Mouse (Mus musculus) cerebellum, adult 9-11 months (tissue): ENCODE results near the gene Ttll9.

ENCODE experiments used
- DNase-seq: peaks from one replicate; pipeline ENCODE4 v3.0.0; 2022

The Ttll9 gene

DNA sequence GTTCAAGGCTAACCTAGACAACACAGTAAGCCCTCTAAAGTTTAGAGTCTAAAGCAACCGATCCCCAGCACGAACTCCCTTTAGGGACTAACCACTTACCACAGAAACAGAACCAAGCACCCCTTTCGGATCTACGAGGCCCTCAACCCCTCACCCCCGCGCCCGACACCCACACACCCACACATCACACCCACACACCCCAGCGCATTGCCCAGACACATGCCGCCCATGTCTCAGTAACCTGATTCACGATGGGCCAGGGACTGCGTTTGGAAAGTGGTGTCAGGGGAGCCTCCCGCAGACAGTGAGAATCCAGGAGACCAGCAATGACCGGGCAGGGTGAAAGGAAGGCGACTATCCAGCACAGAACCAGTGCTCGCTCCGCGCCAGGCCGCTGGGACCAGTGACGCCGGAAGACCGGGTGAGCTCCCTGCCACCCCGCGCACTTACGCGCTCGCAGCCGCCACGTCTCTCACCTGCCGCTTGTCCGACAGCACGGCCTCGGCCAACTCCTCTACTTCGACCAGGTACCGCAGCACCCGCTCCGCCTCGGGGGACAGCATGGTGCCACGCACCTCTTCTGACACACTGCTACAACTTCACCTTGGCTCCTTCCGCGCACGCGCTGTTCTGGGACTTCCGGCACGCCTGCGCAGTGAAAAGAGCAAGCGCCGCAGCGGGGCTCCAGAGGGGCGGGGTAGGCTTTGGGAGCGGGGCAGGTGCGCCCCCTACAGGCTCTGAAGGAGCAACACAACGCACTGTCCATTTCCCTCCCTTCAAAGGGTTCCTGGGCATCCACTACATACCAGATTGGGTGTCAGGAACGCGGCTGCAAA is 52.7 kb downstream of the Ttll9 start, which contains the start of gene Pdrg1:
Gene Pdrg1, minus strand, starts transcription at position 670 of the 836 bp plus-strand sequence.
- DNase-seq, result peak; percentile 95

GRCm38 (mm10) chr2:153015804-153016203 is 53.5 kb downstream of the Ttll9 start:
- DNase-seq, result peak; percentile 73

DNA sequence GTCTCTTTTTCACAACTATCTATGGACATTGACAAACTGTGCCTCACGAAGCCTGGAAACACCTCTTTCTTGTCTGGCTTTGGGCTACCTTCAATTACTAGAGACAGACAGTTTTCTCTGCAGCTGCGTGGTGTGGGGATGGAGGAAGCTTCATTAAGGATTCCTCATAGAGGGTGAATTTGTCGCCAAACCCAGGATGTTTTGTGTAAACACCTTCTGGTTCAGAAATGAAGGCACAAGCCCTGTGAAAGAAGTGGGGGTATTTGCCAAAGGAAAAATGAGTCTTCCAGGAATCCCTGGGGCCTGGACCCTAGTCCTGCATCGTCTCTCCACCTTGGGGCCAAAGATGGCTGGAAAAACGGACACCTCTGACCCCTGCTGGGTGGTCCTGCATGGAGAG is 54.5 kb downstream of the Ttll9 start:
- DNase-seq, result peak; percentile 44

DNA sequence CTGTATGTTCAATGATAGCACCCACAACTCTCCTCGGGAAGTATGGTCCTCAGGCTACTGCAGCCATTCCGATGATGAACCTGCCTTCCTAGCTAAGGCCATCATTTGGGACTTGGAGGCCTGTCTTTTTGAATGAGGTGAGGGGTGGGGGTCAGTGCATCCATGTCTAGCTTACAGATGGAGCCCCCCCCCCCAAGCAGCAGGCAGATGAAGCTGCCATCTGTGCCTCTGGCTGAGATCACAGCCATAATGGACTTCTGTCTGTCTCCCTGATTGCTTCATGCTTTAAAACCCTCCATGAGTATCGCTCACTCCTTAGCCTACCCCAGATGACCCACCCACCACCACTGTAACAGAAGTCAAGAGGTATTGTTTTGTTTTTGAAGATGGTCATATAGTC is 57.1 kb downstream of the Ttll9 start:
- peak; percentile 5 for DNase-seq

GRCm38 (mm10) chr2:153021163-153021562 is 58.9 kb downstream of the Ttll9 start:
- DNase-seq, result peak; percentile 5

DNA sequence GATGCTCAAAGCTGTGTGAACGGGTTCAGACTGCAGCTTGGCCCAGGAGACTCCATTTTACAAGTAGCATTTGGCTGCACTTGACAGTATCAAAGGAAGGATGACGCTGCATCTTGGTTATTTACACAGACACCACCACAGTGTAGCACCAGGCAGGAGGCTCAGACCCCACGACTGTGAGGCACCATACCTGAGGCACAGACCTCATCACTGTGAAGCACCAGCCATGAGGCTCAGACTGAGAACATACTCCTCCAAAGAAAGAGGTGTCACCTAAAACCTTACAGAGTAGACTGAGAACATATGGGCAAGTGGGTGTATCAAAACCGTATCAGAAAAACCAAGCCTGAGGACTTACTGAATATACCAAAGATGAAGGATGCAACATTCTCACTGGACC is 60.6 kb downstream of the Ttll9 start:
- no peak for DNase-seq

DNA sequence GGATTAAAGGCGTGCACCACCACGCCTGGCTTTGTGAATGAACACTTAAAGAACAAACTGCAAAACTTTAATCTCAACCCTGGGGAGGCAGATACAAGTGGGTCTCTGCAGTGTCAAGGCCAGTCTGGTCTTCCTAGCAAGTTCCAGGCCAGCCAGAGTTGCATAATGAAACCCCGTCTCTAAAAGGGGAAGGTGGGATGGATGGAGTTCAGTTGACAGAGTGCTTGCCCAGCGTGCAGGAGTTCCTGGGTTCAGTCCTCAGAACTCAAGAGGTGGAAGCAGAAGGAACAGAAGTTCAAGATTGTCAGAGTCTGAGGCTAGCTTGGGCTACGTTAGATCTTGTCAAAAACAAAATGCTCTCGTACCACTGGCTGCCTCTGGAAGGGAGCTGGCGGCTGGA is 63.8 kb downstream of the Ttll9 start:
- no peak for DNase-seq

GRCm38 (mm10) chr2:153027501-153027900 is 65.2 kb downstream of the Ttll9 start:
- peak; percentile 74 for DNase-seq

DNA sequence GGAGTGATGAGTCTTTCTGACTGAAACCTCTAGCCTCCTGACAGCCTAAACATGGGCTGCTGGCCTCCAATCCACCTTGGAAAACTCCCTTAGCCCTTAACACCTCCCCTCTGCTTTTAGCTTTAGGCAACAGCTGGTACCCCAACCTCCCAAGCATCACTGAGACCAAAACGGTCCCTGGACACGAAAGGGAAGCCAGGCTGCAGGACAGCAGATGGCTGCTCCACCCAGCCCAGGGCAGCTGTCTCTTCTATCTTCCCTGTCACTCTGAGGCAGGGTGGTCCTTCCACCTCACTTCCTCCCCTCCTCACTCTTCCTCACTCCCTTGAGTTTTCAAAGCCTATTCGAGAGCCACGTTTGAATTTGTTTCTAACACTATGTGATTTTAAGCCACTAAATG is 68.1 kb downstream of the Ttll9 start:
- DNase-seq, result no peak

- peak; percentile 83 for DNase-seq
These were observed 69.1 kb downstream of the Ttll9 start, which contains the start of gene Xkr7 for GRCm38 (mm10) chr2:153031126-153032082. Gene Xkr7 (plus strand): TSS chr2:153031852.

DNA sequence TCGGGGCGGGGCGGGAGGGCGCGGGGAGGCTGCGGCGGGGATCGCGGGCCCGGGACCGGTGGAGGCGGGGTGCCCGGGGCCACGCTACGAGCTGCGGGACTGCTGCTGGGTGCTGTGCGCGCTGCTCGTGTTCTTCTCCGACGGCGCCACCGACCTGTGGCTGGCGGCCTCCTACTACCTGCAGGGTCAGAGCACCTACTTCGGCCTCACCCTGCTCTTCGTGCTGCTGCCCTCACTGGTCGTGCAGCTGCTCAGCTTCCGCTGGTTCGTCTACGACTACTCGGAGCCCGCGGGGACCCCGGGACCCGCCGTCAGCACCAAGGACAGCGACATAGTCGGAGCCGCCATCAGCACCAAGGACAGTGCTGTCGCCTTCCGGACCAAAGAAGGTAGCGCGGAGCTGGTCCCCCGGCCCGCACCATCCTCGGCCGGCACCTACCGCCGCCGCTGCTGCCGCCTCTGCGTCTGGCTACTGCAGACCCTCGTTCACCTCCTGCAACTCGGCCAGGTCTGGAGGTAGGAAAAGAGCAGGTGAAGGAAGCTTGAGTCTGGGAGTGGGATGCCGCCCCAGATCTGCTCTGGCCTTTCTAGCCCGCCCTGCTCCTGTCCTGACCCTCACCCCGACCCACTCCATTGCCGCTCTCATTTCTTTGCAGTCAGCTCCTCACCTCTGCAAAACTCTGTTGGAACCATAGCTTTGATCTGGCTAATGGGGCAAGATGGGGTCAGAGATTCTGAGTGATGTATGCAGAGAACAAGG is 70.0 kb downstream of the Ttll9 start:
- DNase-seq, result peak; percentile 64

DNA sequence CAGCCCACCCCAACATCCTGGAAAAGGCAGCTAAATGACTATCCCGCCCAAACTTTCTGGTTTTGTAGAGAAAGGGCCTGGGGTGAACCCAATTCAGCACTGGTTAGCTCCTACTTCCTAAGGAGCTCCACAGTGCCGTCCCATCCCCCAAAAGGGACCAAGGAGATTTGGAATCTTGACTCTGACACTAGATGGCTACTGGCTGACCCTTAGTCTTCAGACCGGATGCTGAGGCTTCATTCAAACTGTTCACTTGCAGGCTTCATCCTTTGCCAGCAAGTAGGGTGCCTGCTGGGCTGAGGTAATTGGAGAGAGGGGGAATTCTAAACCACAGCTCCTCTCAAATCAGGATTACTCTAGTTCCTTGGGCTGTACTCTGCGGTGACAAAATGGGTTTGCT is 70.7 kb downstream of the Ttll9 start:
- DNase-seq, result peak; percentile 68

DNA sequence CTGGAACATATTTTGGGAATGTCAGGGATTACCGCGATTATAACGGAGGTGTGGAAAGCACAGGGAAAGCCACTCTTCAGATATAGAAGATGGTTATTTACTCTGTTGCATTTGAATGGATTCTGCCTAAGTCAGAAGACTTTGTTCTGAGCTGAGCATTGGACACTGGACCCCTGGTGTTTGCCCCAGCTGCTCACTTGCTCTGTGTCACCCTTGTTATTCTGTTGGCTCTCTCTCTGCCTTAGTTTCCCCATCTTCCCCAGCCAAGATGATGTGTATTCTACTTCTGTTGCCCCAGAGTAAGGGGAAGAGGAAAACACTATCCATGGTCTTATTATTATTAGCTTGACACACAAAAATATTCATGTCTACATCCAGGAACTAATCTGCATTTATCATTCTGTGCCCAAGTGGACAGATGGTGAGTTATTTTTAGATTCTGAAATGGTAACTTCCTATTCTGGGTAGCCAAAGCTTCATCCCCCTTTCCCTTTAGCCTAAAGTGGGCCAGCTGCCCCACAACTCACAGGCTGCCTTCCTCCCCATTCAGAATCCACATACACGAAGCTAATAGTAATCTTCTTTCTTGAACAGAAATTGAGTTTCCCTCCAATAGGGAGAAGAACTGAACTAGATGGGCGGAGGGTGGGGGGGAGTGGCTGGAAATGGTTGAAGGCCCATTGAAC is 71.4 kb downstream of the Ttll9 start:
- peak; percentile 76 for DNase-seq

DNA sequence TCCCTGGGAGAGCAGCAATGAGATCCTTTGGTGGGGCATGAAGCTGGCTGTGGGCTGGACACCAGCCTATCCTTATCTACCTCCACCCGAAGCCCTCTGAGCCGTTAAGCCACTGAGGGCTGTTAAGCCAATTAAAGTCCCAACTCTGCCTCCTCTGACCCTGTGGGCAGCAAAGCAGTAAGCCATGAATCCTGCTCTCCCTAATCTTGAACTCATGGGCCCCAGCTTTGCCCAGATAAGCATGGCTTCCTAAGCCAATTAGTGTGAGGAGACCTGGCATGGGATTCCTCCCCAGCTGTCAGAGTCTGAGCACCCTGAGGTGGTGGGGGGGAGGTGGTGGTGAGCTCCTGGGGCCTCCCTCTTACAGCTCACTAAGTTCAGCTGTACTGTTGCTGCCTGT is 74.4 kb downstream of the Ttll9 start:
- no peak for DNase-seq

DNA sequence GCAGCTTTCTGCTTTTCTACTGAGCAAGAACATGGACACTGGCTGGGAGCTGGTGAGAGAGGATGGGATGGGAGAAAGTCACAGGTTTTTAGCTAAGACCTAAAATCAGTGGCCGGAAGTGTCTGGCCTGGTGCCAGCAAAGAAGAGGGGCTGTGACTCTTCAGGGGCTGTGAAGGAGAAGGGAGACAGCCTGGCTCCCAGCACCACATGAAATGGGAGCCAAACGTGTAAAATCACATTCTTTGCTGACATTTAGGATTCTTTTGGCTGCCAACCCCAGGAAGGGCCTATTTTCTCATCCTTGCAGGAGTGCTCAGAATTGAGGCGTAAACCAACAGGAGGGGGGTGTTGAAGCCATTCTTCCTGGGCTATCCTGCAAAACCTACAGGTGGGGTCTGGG is 81.6 kb downstream of the Ttll9 start:
- peak; percentile 69 for DNase-seq

GRCm38 (mm10) chr2:153045884-153046299 is 83.6 kb downstream of the Ttll9 start:
- DNase-seq, result peak; percentile 73

- DNase-seq, result peak; percentile 84
These were observed 85.7 kb downstream of the Ttll9 start for GRCm38 (mm10) chr2:153047828-153048465.

GRCm38 (mm10) chr2:153049288-153049996 is 87.2 kb downstream of the Ttll9 start:
- peak; percentile 98 for DNase-seq

GRCm38 (mm10) chr2:153049997-153050358 is 87.7 kb downstream of the Ttll9 start:
- DNase-seq, result peak; percentile 52

GRCm38 (mm10) chr2:153051095-153051494 is 88.8 kb downstream of the Ttll9 start:
- peak; percentile 55 for DNase-seq

DNA sequence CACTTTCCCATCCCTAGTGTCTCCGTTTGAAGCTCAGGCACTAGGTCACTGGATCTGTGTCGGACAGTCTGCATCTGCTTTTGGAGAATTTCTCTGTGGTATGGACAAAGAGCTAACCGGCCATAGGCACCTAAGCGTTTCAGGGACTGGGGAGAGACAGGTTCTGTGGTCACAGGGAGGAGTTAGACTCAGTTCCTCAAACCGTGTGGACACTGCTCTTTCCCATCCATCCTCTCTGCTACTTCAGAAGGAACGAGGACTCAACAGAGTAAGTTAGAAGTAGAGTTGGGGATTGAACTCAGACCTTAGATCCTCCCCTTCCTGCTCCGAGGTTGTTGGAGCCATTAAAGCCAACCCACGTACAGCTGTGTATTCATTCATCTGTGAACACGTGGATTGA is 89.3 kb downstream of the Ttll9 start:
- DNase-seq, result no peak
